In genomic region chr16:58408062-58408486, GRCm38 (mm10) we compare ENCODE assay signal across 8 mouse cellular contexts. TPM values are rescaled to one million over a fixed set of nuclear protein-coding genes. Genes with fewer than 3 reads are reported as not detected.
A peak's percentile ranks its signal among the peaks of the same experiment; 100 is the strongest.
DNase-seq lines count a peak whose midpoint lies in the region; ATAC-seq and TF ChIP-seq lines count a peak whose summit lies in the region.

TSS of gene Dcbld2 (plus strand) at chr16:58408443.

- peaks cover 26% of the 10 kb centered on the region for H3K27me3 ChIP-seq in megakaryocyte, embryonic 14.5 days (replicated peaks)

- 0 out of 2 replicates have a peak within 1 kb of the TSS, but pooled peaks have one; percentile 62 for H3K27ac ChIP-seq in cortical plate, adult 2 months (ENCODE audit: insufficient read depth, low read length)

- TF ChIP-seq CTCF in cortical plate, adult 2 months (IDR thresholded peaks at IDR 0.05; ENCODE audit: extremely low read depth, insufficient read depth, low read length) = no peak

- H3K36me3 ChIP-seq in megakaryocyte, embryonic 14.5 days (replicated peaks; ENCODE audit: low read length) = no peaks in the 10 kb centered on the region

- H3K4me3 ChIP-seq in cortical plate, adult 2 months (ENCODE audit: insufficient read depth, low read length) = peak within 1 kb of the TSS; percentile 83
- H3K4me3 ChIP-seq in megakaryocyte, embryonic 14.5 days (replicated peaks) = peak within 1 kb of the TSS; percentile 96

- H3K9me3 ChIP-seq in megakaryocyte, embryonic 14.5 days = no peaks in the 10 kb centered on the region

- peak; percentile 100 for ATAC-seq in activated CD4-positive, CD25-positive, alpha-beta regulatory T cell, adult 4 months

- peak; percentile 94 to 97 for DNase-seq in gastrocnemius, adult 8-10 months (ENCODE audit: low spot score in 2 of 2)
- DNase-seq in hindlimb bud, embryonic 11.5 days (ENCODE audit: extremely low spot score, low read depth, low spot score) = peak; percentile 91
- peak; percentile 88 to 98 for DNase-seq in left cerebral cortex, adult 8-10 months (ENCODE audit: low spot score in 2 of 2)
- peak; percentile 99 for DNase-seq in right cerebral cortex, postnatal 10 days (ENCODE audit: low spot score in 2 of 2)
- DNase-seq in urinary bladder, postnatal 25 days (ENCODE audit: low spot score) = peak; percentile 91

- TF ChIP-seq POLR2A in cortical plate, adult 2 months (IDR thresholded peaks at IDR 0.05; ENCODE audit: extremely low read depth, insufficient read depth, low read length) = no peak; the same call in 1 of the 2 replicates

- H3K4me1 ChIP-seq in cortical plate, adult 2 months (ENCODE audit: control insufficient read depth, insufficient read depth, low read length) = no peaks in the 10 kb centered on the region; the same call in 1 of the 2 replicates
- peaks cover 23% of the 10 kb centered on the region for H3K4me1 ChIP-seq in megakaryocyte, embryonic 14.5 days

RNA-seq across cellular contexts. Expression of gene Dcbld2, which starts in this region (rescaled TPM):
- under 1 TPM; 0.24 to 0.32 TPM for polyA plus RNA-seq in activated CD4-positive, CD25-positive, alpha-beta regulatory T cell, adult 4 months (2017; shearing (Covaris generic))
- polyA plus RNA-seq in cortical plate, adult 2 months (2012; rRNA removed) = 18.4 and 20.2 TPM in 2 replicates
- 1 to 10 TPM; 2.4 to 3.5 (median 2.6) TPM for total RNA-seq in gastrocnemius, adult 8-10 months (2022)
- 10 to 100 TPM; 19.5 to 22.0 (median 21.1) TPM for total RNA-seq in left cerebral cortex, adult 8-10 months (2022)
- polyA plus RNA-seq in megakaryocyte, embryonic 14.5 days (2012; ENCODE audit: insufficient read depth, low replicate concordance) = 0.78 and 1.2 TPM in 2 replicates

Comparison
In these comparisons a context has a peak if more than half of its experiments do, and no peak if none do; other contexts are left out.
1. Peak in every context shown above with its lines: DNase-seq, ATAC-seq, H3K4me3 ChIP-seq and H3K27ac ChIP-seq.
2. RNA of gene Dcbld2 (total RNA-seq): 19.5 to 22.0 TPM in left cerebral cortex, adult 8-10 months; 2.4 to 3.5 TPM in gastrocnemius, adult 8-10 months; every median in the first group is over 4 times any median in the second.
3. Peak in ATAC-seq in activated CD4-positive, CD25-positive, alpha-beta regulatory T cell, adult 4 months; RNA of the gene not detected or under 1 TPM.